Mouse (Mus musculus) erythroid progenitor cell, adult 5-6 weeks (primary cell): ENCODE results near the gene Olfr133. TPM values are rescaled to one million over a fixed set of nuclear protein-coding genes. Genes with fewer than 3 reads are reported as not detected.
"Not testable (repeated sequence)": the region's sequence is repeated elsewhere in the genome, so short reads cannot be mapped to it uniquely, and the experiment has no call there.

Experiments
- ATAC-seq: replicated peaks from 2 replicates; pipeline ENCODE4 v1.8.0; 2016; ENCODE audit warnings: moderate number of reproducible peaks, mild to moderate bottlenecking, moderate TSS enrichment, inconsistent platforms; ENCODE audit not compliant: poor library complexity, low FRiP score, severe bottlenecking
- total RNA-seq, 2 experiments: library from RNA; stranded (forward) in 1 of 2; stranded (reverse) in 1 of 2; fragments of 150-400 nt in 1 of 2; fragments of 186-747, 209-891 nt in 1 of 2; gene quantifications; 2 replicates each; pipeline versions ENCODE4 v1.2.3 to v1.2.4; 2015 to 2017; ENCODE audit warnings: low replicate concordance in 2 of 2

The Olfr133 gene
- total RNA-seq (2015; ENCODE audit: low replicate concordance) = not detected in 2 replicates
- total RNA-seq (2017; ENCODE audit: low replicate concordance) = not detected in 2 replicates

DNA sequence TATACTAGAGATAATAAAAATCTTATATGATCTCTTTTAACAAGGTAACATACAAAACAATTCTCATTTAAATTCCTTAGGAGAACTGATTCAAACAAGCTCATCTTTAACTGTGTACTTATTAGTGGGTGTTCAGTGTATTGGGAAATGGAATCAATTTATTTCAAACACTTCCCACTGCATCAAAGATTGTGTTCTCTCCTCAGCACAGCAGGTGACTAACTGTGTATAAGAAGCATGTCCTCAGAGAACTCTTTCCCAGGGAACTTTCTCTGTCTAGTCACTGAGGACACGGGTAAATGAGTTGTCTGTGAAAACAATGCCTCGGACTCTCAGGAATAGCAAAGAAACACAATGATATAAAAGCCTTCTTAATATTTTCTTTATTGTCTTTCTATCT lies at the start of gene Olfr133:
Gene Olfr133, plus strand, starts transcription at position 301 of the 400 bp plus-strand sequence.
- ATAC-seq = no peak

DNA sequence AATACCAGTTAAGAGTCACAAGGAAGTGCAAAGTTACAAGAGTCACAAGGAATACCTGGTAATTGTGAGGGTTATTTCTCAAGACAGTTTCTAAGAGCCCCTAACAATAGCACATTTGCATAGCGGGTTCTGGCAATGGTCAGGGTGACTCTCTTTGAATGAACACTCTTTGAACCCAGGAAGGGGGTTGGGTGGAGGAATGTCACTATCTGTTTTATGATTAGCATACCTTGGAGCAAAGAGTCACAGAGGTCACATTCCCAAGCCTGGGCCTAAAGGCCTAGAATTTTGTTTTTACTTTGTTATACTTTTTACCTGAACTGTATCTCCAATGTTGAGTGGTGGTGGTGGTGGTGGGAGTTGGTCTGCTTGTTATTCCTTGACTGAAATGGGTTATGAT lies 20.9 kb upstream of the Olfr133 start:
- ATAC-seq = not testable (repeated sequence)

- ATAC-seq = not testable (repeated sequence)
These were observed 19.7 kb upstream of the Olfr133 start for GRCm38 (mm10) chr17:38125371-38125770.

DNA sequence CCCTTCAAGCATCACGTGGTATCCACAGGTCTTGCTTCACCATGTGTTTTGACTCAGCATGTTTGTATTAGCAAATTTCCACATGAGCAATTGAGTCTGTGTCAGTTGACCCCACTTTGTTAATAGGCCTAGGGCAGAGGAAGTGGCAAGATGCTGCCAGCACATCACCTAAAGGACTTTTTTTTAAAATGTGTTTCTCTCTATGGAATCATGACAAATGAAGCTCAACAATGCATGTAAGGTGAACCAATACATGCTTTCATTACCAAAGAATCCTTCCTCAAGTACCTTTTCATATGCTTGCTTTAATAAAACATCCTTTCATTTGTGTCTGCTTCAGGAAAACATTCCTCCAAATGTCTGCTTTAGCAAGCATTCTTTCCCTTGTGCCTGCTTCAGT lies 10.7 kb upstream of the Olfr133 start, which contains the start of gene Olfr132:
Gene Olfr132, minus strand, starts transcription at position 101 of the 400 bp plus-strand sequence.
- ATAC-seq = no peak

GRCm38 (mm10) chr17:38171088-38171487 lies 26.0 kb downstream of the Olfr133 start, which contains the start of gene Olfr134:
Gene Olfr134, plus strand, starts transcription at chr17:38171388.
- ATAC-seq = no peak

Other genes with a start within 250 kb of the Olfr133 start
- not detected in 2 replicates for gene Olfr127, start 244.8 kb upstream of the Olfr133 start, total RNA-seq (2015; ENCODE audit: low replicate concordance)
- not detected in 2 replicates for gene Olfr127, start 244.8 kb upstream of the Olfr133 start, total RNA-seq (2017; ENCODE audit: low replicate concordance)
- gene Olfr128, start 224.7 kb upstream of the Olfr133 start, total RNA-seq (2015; ENCODE audit: low replicate concordance) = not detected in 2 replicates
- gene Olfr128, start 224.7 kb upstream of the Olfr133 start, total RNA-seq (2017; ENCODE audit: low replicate concordance) = not detected in 2 replicates
- gene Olfr761, start 192.2 kb upstream of the Olfr133 start, total RNA-seq (2015; ENCODE audit: low replicate concordance) = not detected in 2 replicates
- gene Olfr761, start 192.2 kb upstream of the Olfr133 start, total RNA-seq (2017; ENCODE audit: low replicate concordance) = not detected in 2 replicates
- gene Olfr129, start 85.2 kb upstream of the Olfr133 start, total RNA-seq (2015; ENCODE audit: low replicate concordance) = not detected in 2 replicates
- not detected in 2 replicates for gene Olfr129, start 85.2 kb upstream of the Olfr133 start, total RNA-seq (2017; ENCODE audit: low replicate concordance)
- not detected in 2 replicates for gene Olfr130, start 81.4 kb upstream of the Olfr133 start, total RNA-seq (2015; ENCODE audit: low replicate concordance)
- gene Olfr130, start 81.4 kb upstream of the Olfr133 start, total RNA-seq (2017; ENCODE audit: low replicate concordance) = not detected in 2 replicates
- gene Olfr131, start 56.6 kb upstream of the Olfr133 start, total RNA-seq (2015; ENCODE audit: low replicate concordance) = not detected in 2 replicates
- gene Olfr131, start 56.6 kb upstream of the Olfr133 start, total RNA-seq (2017; ENCODE audit: low replicate concordance) = not detected in 2 replicates
- not detected in 2 replicates for gene Olfr132, start 10.8 kb upstream of the Olfr133 start, total RNA-seq (2015; ENCODE audit: low replicate concordance)
- not detected in 2 replicates for gene Olfr132, start 10.8 kb upstream of the Olfr133 start, total RNA-seq (2017; ENCODE audit: low replicate concordance)
- gene Olfr134, start 26.1 kb downstream of the Olfr133 start, total RNA-seq (2015; ENCODE audit: low replicate concordance) = not detected in 2 replicates
- not detected in 2 replicates for gene Olfr134, start 26.1 kb downstream of the Olfr133 start, total RNA-seq (2017; ENCODE audit: low replicate concordance)
- gene Olfr135, start 59.1 kb downstream of the Olfr133 start, total RNA-seq (2015; ENCODE audit: low replicate concordance) = not detected in 2 replicates
- gene Olfr135, start 59.1 kb downstream of the Olfr133 start, total RNA-seq (2017; ENCODE audit: low replicate concordance) = not detected in 2 replicates
- not detected in 2 replicates for gene Olfr138, start 115.8 kb downstream of the Olfr133 start, total RNA-seq (2015; ENCODE audit: low replicate concordance)
- not detected in 2 replicates for gene Olfr138, start 115.8 kb downstream of the Olfr133 start, total RNA-seq (2017; ENCODE audit: low replicate concordance)
- not detected in 2 replicates for gene Olfr137, start 162.3 kb downstream of the Olfr133 start, total RNA-seq (2015; ENCODE audit: low replicate concordance)
- not detected in 2 replicates for gene Olfr137, start 162.3 kb downstream of the Olfr133 start, total RNA-seq (2017; ENCODE audit: low replicate concordance)
- gene Olfr136, start 184.6 kb downstream of the Olfr133 start, total RNA-seq (2015; ENCODE audit: low replicate concordance) = not detected in 2 replicates
- gene Olfr136, start 184.6 kb downstream of the Olfr133 start, total RNA-seq (2017; ENCODE audit: low replicate concordance) = not detected in 2 replicates